Mouse (Mus musculus) midbrain, embryonic 12.5 days (tissue): Measurements from ENCODE around the gene Amot. TPM values are rescaled to one million over a fixed set of nuclear protein-coding genes. Genes with fewer than 3 reads are reported as not detected.

Experiments
- ATAC-seq: fragments of 200-750 bp; cut with Nextera tagmentation; 2 replicates; pipeline ENCODE4 v1.8.0; 2017; ENCODE audit warnings: low read depth, moderate TSS enrichment, moderate library complexity; ENCODE audit not compliant: low FRiP score
- H3K27ac ChIP-seq: fragments of 300-500 bp; sonication (generic); replicated peaks from 2 replicates; pipeline ENCODE4 v1.5.1; 2016; ENCODE audit warnings: mild to moderate bottlenecking
- H3K27me3 ChIP-seq: fragments of 300-500 bp; sonication (generic); 2 replicates; pipeline ENCODE4 v1.6.1; 2016; ENCODE audit warnings: mild to moderate bottlenecking
- H3K36me3 ChIP-seq: fragments of 300-500 bp; sonication (generic); 2 replicates; pipeline ENCODE4 v1.6.1; 2016
- H3K4me1 ChIP-seq: fragments of 300-500 bp; sonication (generic); 2 replicates; pipeline ENCODE4 v1.6.1; 2016
- H3K4me2 ChIP-seq: fragments of 300-500 bp; sonication (generic); replicated peaks from 2 replicates; pipeline ENCODE4 v1.6.1; 2016; ENCODE audit warnings: mild to moderate bottlenecking, moderate library complexity
- H3K4me3 ChIP-seq: fragments of 300-500 bp; sonication (generic); 2 replicates; pipeline ENCODE4 v1.5.1; 2016; ENCODE audit warnings: mild to moderate bottlenecking
- H3K9ac ChIP-seq: fragments of 300-500 bp; sonication (generic); replicated peaks from 2 replicates; pipeline ENCODE4 v1.6.1; 2016; ENCODE audit warnings: mild to moderate bottlenecking, moderate library complexity
- H3K9me3 ChIP-seq: fragments of 300-500 bp; sonication (generic); 2 replicates; pipeline ENCODE4 v1.6.1; 2016; ENCODE audit warnings: mild to moderate bottlenecking
- WGBS: fragments of 180-500 bp; shearing (Covaris S2); methylation state at CpG from one replicate; pipeline ENCODE4 v1.1.7; 2016; 5-methylcytosine and 5-hydroxymethylcytosine counted together
- polyA plus RNA-seq: library from polyadenylated mRNA; unstranded; fragments of >200 nt; fragmentation: Nextera tagmentation; extraction: Ambion mirVana; gene quantifications from 2 replicates; pipeline ENCODE4 v1.2.1, GENCODE M21; 2016

The Amot gene
- polyA plus RNA-seq, 1 experiment from 2014 or later: 12.1 TPM

- WGBS: 63% methylated on average over 3 of the region's 3 CpGs
- H3K4me2 ChIP-seq: no peak overlapping the region
- no peak overlapping the region for H3K27ac ChIP-seq
- H3K4me1 ChIP-seq: 0 out of 2 replicates have a peak, but pooled peaks cover 7% of the 10 kb centered on the region
- no peak overlapping the region for H3K9ac ChIP-seq
- H3K27me3 ChIP-seq: peaks cover 9% of the 10 kb centered on the region
- no peak for ATAC-seq
- H3K4me3 ChIP-seq: no peak overlapping the region
- H3K9me3 ChIP-seq: no peaks in the 10 kb centered on the region
- H3K36me3 ChIP-seq: no peaks in the 10 kb centered on the region
Measured at GRCm38 (mm10) chrX:145477725-145478194, 27.2 kb downstream of the Amot start.

GRCm38 (mm10) chrX:145477003-145477724 lies 27.8 kb downstream of the Amot start:
- no peak overlapping the region for H3K4me3 ChIP-seq
- H3K27ac ChIP-seq: no peak overlapping the region
- H3K4me1 ChIP-seq: 0 out of 2 replicates have a peak, but pooled peaks cover 7% of the 10 kb centered on the region
- H3K4me2 ChIP-seq: no peak overlapping the region
- no peaks in the 10 kb centered on the region for H3K36me3 ChIP-seq
- H3K27me3 ChIP-seq: peaks cover 9% of the 10 kb centered on the region; the same call in 1 of the 2 replicates
- WGBS: 62% methylated on average over 5 of the region's 5 CpGs
- no peaks in the 10 kb centered on the region for H3K9me3 ChIP-seq
- no peak overlapping the region for H3K9ac ChIP-seq
- ATAC-seq: no peak

- Histone ChIP-seq H3K9me3 (no peaks in the 10 kb centered on the region), H3K27me3 (peaks cover 4% of the 10 kb centered on the region; the same call in 1 of the 2 replicates), H3K27ac (no peak overlapping the region), H3K9ac (no peak overlapping the region), H3K4me2 (no peak overlapping the region), H3K36me3 (no peaks in the 10 kb centered on the region), H3K4me1 (no peaks in the 10 kb centered on the region), H3K4me3 (no peak overlapping the region)
- WGBS: 88% methylated on average over 6 of the region's 6 CpGs
- no peak for ATAC-seq
Measured at GRCm38 (mm10) chrX:145468264-145468663, 36.7 kb downstream of the Amot start.

GRCm38 (mm10) chrX:145463524-145463923 lies 41.5 kb downstream of the Amot start:
- H3K9me3 ChIP-seq: no peaks in the 10 kb centered on the region
- WGBS: 80% methylated on average over 2 of the region's 2 CpGs
- no peaks in the 10 kb centered on the region for H3K36me3 ChIP-seq
- no peak overlapping the region for H3K9ac ChIP-seq
- H3K27ac ChIP-seq: no peak overlapping the region
- no peak for ATAC-seq
- H3K4me1 ChIP-seq: no peaks in the 10 kb centered on the region
- no peak overlapping the region for H3K4me2 ChIP-seq
- no peak overlapping the region for H3K4me3 ChIP-seq
- peaks cover 3% of the 10 kb centered on the region; the same call in 1 of the 2 replicates for H3K27me3 ChIP-seq

GRCm38 (mm10) chrX:145461339-145461738 lies 43.6 kb downstream of the Amot start:
- H3K36me3 ChIP-seq: no peaks in the 10 kb centered on the region
- H3K4me3 ChIP-seq: no peak overlapping the region
- H3K4me2 ChIP-seq: no peak overlapping the region
- no peaks in the 10 kb centered on the region for H3K9me3 ChIP-seq
- H3K9ac ChIP-seq: no peak overlapping the region
- ATAC-seq: no peak
- no peaks in the 10 kb centered on the region for H3K27me3 ChIP-seq
- no peaks in the 10 kb centered on the region for H3K4me1 ChIP-seq
- WGBS: 82% methylated on average over 3 of the region's 3 CpGs
- H3K27ac ChIP-seq: no peak overlapping the region

GRCm38 (mm10) chrX:145456251-145456650 lies 48.7 kb downstream of the Amot start:
- Histone ChIP-seq H3K36me3 (no peaks in the 10 kb centered on the region), H3K9me3 (no peaks in the 10 kb centered on the region), H3K4me1 (no peaks in the 10 kb centered on the region), H3K27ac (no peak overlapping the region), H3K27me3 (no peaks in the 10 kb centered on the region), H3K4me2 (no peak overlapping the region), H3K4me3 (no peak overlapping the region), H3K9ac (no peak overlapping the region)
- no peak for ATAC-seq
- 88% methylated on average over 4 of the region's 4 CpGs for WGBS

- 0 out of 2 replicates have a peak, but pooled peaks cover 5% of the 10 kb centered on the region for H3K27me3 ChIP-seq
- H3K4me1 ChIP-seq: no peaks in the 10 kb centered on the region
- no peak overlapping the region for H3K9ac ChIP-seq
- no peak overlapping the region for H3K4me3 ChIP-seq
- H3K27ac ChIP-seq: no peak overlapping the region
- ATAC-seq: no peak
- 81% methylated on average over 6 of the region's 6 CpGs for WGBS
- 0 out of 2 replicates have a peak, but pooled peaks cover 3% of the 10 kb centered on the region for H3K36me3 ChIP-seq
- H3K4me2 ChIP-seq: no peak overlapping the region
- no peaks in the 10 kb centered on the region for H3K9me3 ChIP-seq
Measured at GRCm38 (mm10) chrX:145455629-145456028, 49.4 kb downstream of the Amot start.

- ATAC-seq: no peak
- H3K27me3 ChIP-seq: 0 out of 2 replicates have a peak, but pooled peaks cover 8% of the 10 kb centered on the region
- no peaks in the 10 kb centered on the region for H3K9me3 ChIP-seq
- no peak overlapping the region for H3K4me3 ChIP-seq
- H3K4me1 ChIP-seq: no peaks in the 10 kb centered on the region
- H3K36me3 ChIP-seq: 0 out of 2 replicates have a peak, but pooled peaks cover 3% of the 10 kb centered on the region
- no peak overlapping the region for H3K4me2 ChIP-seq
- no peak overlapping the region for H3K9ac ChIP-seq
- H3K27ac ChIP-seq: no peak overlapping the region
- 88% methylated on average over 4 of the region's 4 CpGs for WGBS
Measured at GRCm38 (mm10) chrX:145454828-145455227, 50.2 kb downstream of the Amot start.

- no peak overlapping the region for H3K4me2 ChIP-seq
- no peak for ATAC-seq
- no peaks in the 10 kb centered on the region for H3K4me1 ChIP-seq
- no peaks in the 10 kb centered on the region for H3K36me3 ChIP-seq
- H3K27ac ChIP-seq: no peak overlapping the region
- no peaks in the 10 kb centered on the region for H3K27me3 ChIP-seq
- no peak overlapping the region for H3K9ac ChIP-seq
- H3K9me3 ChIP-seq: no peaks in the 10 kb centered on the region
- no peak overlapping the region for H3K4me3 ChIP-seq
- 99% methylated on average over 2 of the region's 2 CpGs for WGBS
Measured at GRCm38 (mm10) chrX:145441526-145441925, 63.5 kb downstream of the Amot start.

GRCm38 (mm10) chrX:145433652-145434051 lies 71.3 kb downstream of the Amot start:
- no peaks in the 10 kb centered on the region for H3K4me1 ChIP-seq
- peaks cover 3% of the 10 kb centered on the region; the same call in 1 of the 2 replicates for H3K27me3 ChIP-seq
- no peaks in the 10 kb centered on the region for H3K9me3 ChIP-seq
- no peak overlapping the region for H3K4me2 ChIP-seq
- H3K4me3 ChIP-seq: no peak overlapping the region
- WGBS: 83% methylated on average over 4 of the region's 4 CpGs
- no peak for ATAC-seq
- no peaks in the 10 kb centered on the region for H3K36me3 ChIP-seq
- H3K9ac ChIP-seq: no peak overlapping the region
- H3K27ac ChIP-seq: no peak overlapping the region

GRCm38 (mm10) chrX:145430836-145431570 lies 74.0 kb downstream of the Amot start:
- WGBS: 83% methylated on average over 5 of the region's 5 CpGs
- H3K4me1 ChIP-seq: no peaks in the 10 kb centered on the region
- no peak overlapping the region for H3K4me2 ChIP-seq
- no peaks in the 10 kb centered on the region for H3K9me3 ChIP-seq
- H3K27me3 ChIP-seq: peaks cover 3% of the 10 kb centered on the region; the same call in 1 of the 2 replicates
- H3K9ac ChIP-seq: no peak overlapping the region
- no peak for ATAC-seq
- H3K36me3 ChIP-seq: no peaks in the 10 kb centered on the region
- no peak overlapping the region for H3K27ac ChIP-seq
- H3K4me3 ChIP-seq: no peak overlapping the region

GRCm38 (mm10) chrX:145428811-145429210 lies 76.2 kb downstream of the Amot start:
- no peak for ATAC-seq
- 89% methylated on average over 1 of the region's 1 CpGs for WGBS
- no peaks in the 10 kb centered on the region for H3K36me3 ChIP-seq
- H3K27ac ChIP-seq: no peak overlapping the region
- no peaks in the 10 kb centered on the region for H3K9me3 ChIP-seq
- 0 out of 2 replicates have a peak, but pooled peaks cover 3% of the 10 kb centered on the region for H3K27me3 ChIP-seq
- H3K4me3 ChIP-seq: no peak overlapping the region
- no peaks in the 10 kb centered on the region for H3K4me1 ChIP-seq
- no peak overlapping the region for H3K9ac ChIP-seq
- H3K4me2 ChIP-seq: no peak overlapping the region
